Mouse (Mus musculus) liver, embryonic 14.5 days (tissue): ENCODE results near the gene Slc22a5.

Experiments
- CTCF ChIP-seq: IDR thresholded peaks from 2 replicates; pipeline ENCODE4 v1.5.1; 2016; ENCODE audit warnings: antibody characterized with exemption, low read depth, control low read depth
- EP300 ChIP-seq: IDR thresholded peaks from 2 replicates; pipeline ENCODE4 v1.6.1; 2016; ENCODE audit warnings: antibody characterized with exemption, low read depth

- no peak for TF ChIP-seq CTCF
- TF ChIP-seq EP300 = no peak
Observed at GRCm38 (mm10) chr11:53819511-53819910, 71.9 kb downstream of the Slc22a5 start.
